Mouse (Mus musculus) lung, postnatal 0 days (tissue): Measurements from ENCODE around the gene Cux1. TPM values are rescaled to one million over a fixed set of nuclear protein-coding genes. Genes with fewer than 3 reads are reported as not detected.
A peak's percentile ranks its signal among the peaks of the same experiment; 100 is the strongest.

Source experiments
- ATAC-seq: fragments of 200-750 bp; cut with Nextera tagmentation; 2 replicates; pipeline ENCODE4 v1.8.0; 2017; ENCODE audit warnings: moderate library complexity
- DNase-seq: peaks from one replicate; pipeline ENCODE4 v3.0.0-alpha.2; 2016; ENCODE audit warnings: low spot score
- H3K27ac ChIP-seq: fragments of 300-500 bp; sonication (generic); 2 replicates; pipeline ENCODE4 v1.5.1; 2014; ENCODE audit warnings: antibody characterized with exemption, mild to moderate bottlenecking, low read length, mixed read lengths
- H3K27me3 ChIP-seq: fragments of 300-500 bp; sonication (generic); replicated peaks from 2 replicates; pipeline ENCODE4 v1.6.1; 2014; ENCODE audit warnings: low read length, mixed read lengths; ENCODE audit not compliant: insufficient read depth
- H3K36me3 ChIP-seq: fragments of 300-500 bp; sonication (generic); 2 replicates; pipeline ENCODE4 v1.6.1; 2014; ENCODE audit warnings: low read length, mixed read lengths; ENCODE audit not compliant: insufficient read depth
- H3K4me1 ChIP-seq: fragments of 300-500 bp; sonication (generic); 2 replicates; pipeline ENCODE4 v1.6.1; 2014; ENCODE audit warnings: antibody characterized with exemption, low read depth, low read length, mixed read lengths; ENCODE audit not compliant: insufficient read depth
- H3K4me2 ChIP-seq: fragments of 300-500 bp; sonication (generic); replicated peaks from 2 replicates; pipeline ENCODE4 v1.6.1; 2014; ENCODE audit warnings: low read depth, mild to moderate bottlenecking, low read length, moderate library complexity, mixed read lengths
- H3K4me3 ChIP-seq: fragments of 300-500 bp; sonication (generic); 2 replicates; pipeline ENCODE4 v1.5.1; 2014; ENCODE audit warnings: low read depth, low read length
- H3K9ac ChIP-seq: fragments of 300-500 bp; sonication (generic); replicated peaks from 2 replicates; pipeline ENCODE4 v1.6.1; 2014; ENCODE audit warnings: low read depth, mild to moderate bottlenecking
- H3K9me3 ChIP-seq: fragments of 300-500 bp; sonication (generic); 2 replicates; pipeline ENCODE4 v1.6.1; 2016; ENCODE audit warnings: low read length, mixed read lengths
- CTCF ChIP-seq: IDR thresholded peaks from 2 replicates; pipeline ENCODE4 v1.5.1; 2016; ENCODE audit warnings: antibody characterized with exemption, mild to moderate bottlenecking
- EP300 ChIP-seq: IDR thresholded peaks from 2 replicates; pipeline ENCODE4 v1.6.1; 2016; ENCODE audit warnings: antibody characterized with exemption, mild to moderate bottlenecking, control low read depth
- WGBS: fragments of 180-500 bp; shearing (Covaris S2); extraction: QIAGEN DNeasy Blood & Tissue Kit; methylation state at CpG from one replicate; pipeline ENCODE4 v1.1.7; 2014; 5-methylcytosine and 5-hydroxymethylcytosine counted together
- polyA plus RNA-seq: library from polyadenylated mRNA; unstranded; fragments of >200 nt; fragmentation: Nextera tagmentation; extraction: Ambion mirVana; gene quantifications from 2 replicates; pipeline ENCODE4 v1.2.1, GENCODE M21; 2015

The Cux1 gene
- polyA plus RNA-seq, 1 experiment from 2014 or later: 68.5 TPM

- TF ChIP-seq EP300: no peak
- no peak for TF ChIP-seq CTCF
- peak overlapping the region; percentile 85 for H3K9ac ChIP-seq
- H3K4me1 ChIP-seq: no peaks in the 10 kb centered on the region
- no peaks in the 10 kb centered on the region for H3K9me3 ChIP-seq
- DNase-seq (peak; percentile 53), ATAC-seq (peak; percentile 4; the same call in 1 of the 2 replicates)
- H3K27ac ChIP-seq: peak overlapping the region; percentile 94
- peak overlapping the region; percentile 100 for H3K4me2 ChIP-seq
- H3K36me3 ChIP-seq: no peaks in the 10 kb centered on the region
- peak overlapping the region; percentile 99 for H3K4me3 ChIP-seq
- under 1% methylated on average over 36 of the region's 36 CpGs for whole genome bisulfite sequencing
- H3K27me3 ChIP-seq: 0 out of 2 replicates have a peak, but pooled peaks cover 3% of the 10 kb centered on the region
Measured at GRCm38 (mm10) chr5:136568026-136568765, 906 bp upstream of the Cux1 start.

DNA sequence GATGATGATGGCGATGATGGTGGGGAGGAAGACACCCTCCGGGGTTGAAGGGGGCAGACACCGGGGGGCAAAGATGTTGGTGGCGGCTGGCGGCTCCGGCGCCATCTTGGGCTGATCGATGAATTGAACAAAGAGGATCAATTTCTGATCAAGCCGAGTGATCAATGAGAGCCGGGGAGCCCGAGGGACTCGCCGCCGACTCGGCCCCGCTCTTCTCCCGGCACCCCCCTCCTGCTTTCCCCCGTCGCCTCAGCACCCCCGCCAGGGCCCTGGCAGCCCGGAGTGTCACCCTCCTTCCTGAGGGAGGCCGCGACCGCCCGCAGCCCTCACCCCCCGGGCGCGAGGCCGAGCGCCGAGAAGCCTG lies 496 bp downstream of the Cux1 start:
- 0% methylated on average over 25 of the region's 31 CpGs for WGBS
- no peaks in the 10 kb centered on the region for H3K36me3 ChIP-seq
- H3K9ac ChIP-seq: peak overlapping the region; percentile 85
- no peak for DNase-seq
- peak; percentile 34 for ATAC-seq
- TF ChIP-seq CTCF (no peak), EP300 (no peak)
- H3K27ac ChIP-seq: peak overlapping the region; percentile 94
- peak overlapping the region; percentile 100 for H3K4me2 ChIP-seq
- H3K9me3 ChIP-seq: no peaks in the 10 kb centered on the region
- H3K4me3 ChIP-seq: peak overlapping the region; percentile 99
- no peaks in the 10 kb centered on the region for H3K4me1 ChIP-seq
- no peaks in the 10 kb centered on the region for H3K27me3 ChIP-seq

DNA sequence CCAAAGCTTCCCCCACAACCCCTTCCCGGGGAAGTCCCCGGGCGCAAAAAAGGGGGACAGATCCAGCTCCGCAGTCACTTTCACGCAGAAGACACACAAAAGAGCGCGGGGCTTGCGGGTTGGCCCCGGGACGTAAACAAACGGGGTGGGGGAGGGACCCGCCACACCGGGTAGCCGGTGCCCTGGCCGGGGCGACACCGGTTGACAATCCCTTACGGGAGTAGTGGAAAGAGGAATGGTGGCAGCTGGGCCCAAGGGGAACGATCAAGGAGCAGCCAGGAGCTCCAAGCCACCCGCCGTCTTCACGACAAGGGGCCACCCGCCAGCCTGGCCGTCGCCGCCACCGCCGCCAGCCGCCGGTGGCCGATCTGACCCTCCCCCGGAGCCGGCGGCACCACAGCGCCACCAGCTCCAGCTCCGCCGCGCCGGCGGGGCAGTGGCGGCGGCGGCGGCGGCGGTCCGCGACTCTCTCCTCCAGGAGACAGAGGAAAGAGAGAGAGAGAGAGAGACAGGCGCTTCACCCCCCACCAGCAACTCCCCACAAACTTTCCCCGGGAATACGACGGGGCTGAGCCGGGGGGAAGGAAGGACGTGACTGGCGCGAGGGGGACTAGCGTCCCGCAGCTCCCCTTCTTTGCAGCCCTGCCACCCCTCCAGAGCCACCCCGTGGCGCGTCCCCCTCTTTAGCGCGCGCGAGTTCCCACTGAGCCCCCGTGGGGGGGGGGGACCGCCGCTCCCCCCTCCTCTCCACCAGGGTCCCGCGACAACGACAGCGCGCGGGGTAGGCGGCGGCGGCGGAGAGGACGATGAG lies 1.1 kb downstream of the Cux1 start:
- no peaks in the 10 kb centered on the region for H3K9me3 ChIP-seq
- TF ChIP-seq CTCF: peak; percentile 28
- TF ChIP-seq EP300: no peak
- H3K36me3 ChIP-seq: no peaks in the 10 kb centered on the region
- DNase-seq: peak; percentile 80
- peak; percentile 27 for ATAC-seq
- 0% methylated on average over 27 of the region's 79 CpGs for WGBS
- H3K27me3 ChIP-seq: no peaks in the 10 kb centered on the region
- peak overlapping the region; percentile 100 for H3K4me2 ChIP-seq
- H3K4me3 ChIP-seq: peak overlapping the region; percentile 99
- H3K4me1 ChIP-seq: no peaks in the 10 kb centered on the region
- peak overlapping the region; percentile 94 for H3K27ac ChIP-seq
- H3K9ac ChIP-seq: peak overlapping the region; percentile 85

- peak overlapping the region; percentile 99 for H3K4me3 ChIP-seq
- 0 out of 2 replicates have a peak, but pooled peaks cover 2% of the 10 kb centered on the region for H3K4me1 ChIP-seq
- ATAC-seq (no peak), DNase-seq (peak; percentile 34)
- no peaks in the 10 kb centered on the region for H3K9me3 ChIP-seq
- WGBS: 3% methylated on average over 32 of the region's 32 CpGs
- peak overlapping the region; percentile 85 for H3K9ac ChIP-seq
- peak overlapping the region; percentile 100 for H3K4me2 ChIP-seq
- no peak for TF ChIP-seq EP300
- no peak for TF ChIP-seq CTCF
- no peaks in the 10 kb centered on the region for H3K36me3 ChIP-seq
- H3K27me3 ChIP-seq: no peaks in the 10 kb centered on the region
- peak overlapping the region; percentile 94 for H3K27ac ChIP-seq
Measured at GRCm38 (mm10) chr5:136565311-136565811, 1.9 kb downstream of the Cux1 start.

DNA sequence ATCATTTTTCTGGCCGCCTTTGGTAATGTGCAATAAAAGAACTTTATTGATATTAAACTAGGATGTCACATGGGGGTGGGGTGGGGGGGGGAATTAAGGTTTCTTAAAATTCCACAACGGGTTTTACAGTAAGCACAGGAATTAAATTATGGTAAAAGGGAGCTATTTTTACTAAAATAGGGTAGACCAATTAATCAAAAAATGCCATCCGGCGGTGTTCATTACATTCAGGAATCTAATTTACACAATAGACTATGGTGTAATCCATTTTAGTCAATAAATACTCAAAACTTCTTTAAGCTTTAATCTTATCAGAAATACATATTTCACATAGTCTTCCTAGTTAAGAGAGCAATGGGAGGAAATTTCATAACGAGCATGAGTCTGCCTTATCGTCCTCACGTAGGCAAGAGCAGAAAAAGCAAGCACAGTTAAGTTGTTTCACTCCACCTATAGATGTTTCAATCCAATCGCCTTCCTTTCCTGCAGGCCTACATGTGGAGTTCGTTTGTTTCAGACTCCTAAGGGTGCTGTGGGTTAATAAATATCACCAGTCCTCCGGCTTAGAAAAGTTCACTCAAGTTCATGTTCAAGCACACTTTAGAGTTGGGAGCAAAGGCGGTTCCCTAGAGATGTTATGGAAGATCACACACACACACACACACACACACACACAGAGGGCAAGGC lies 2.5 kb downstream of the Cux1 start:
- Histone ChIP-seq H3K9ac (peak overlapping the region; percentile 85), H3K4me3 (peak overlapping the region; percentile 99), H3K4me1 (0 out of 2 replicates have a peak, but pooled peaks cover 2% of the 10 kb centered on the region), H3K9me3 (no peaks in the 10 kb centered on the region), H3K27ac (peak overlapping the region; percentile 94), H3K27me3 (no peaks in the 10 kb centered on the region), H3K4me2 (peak overlapping the region; percentile 100), H3K36me3 (no peaks in the 10 kb centered on the region)
- 22% methylated on average over 11 of the region's 11 CpGs for WGBS
- peak; percentile 85 for DNase-seq
- TF ChIP-seq EP300 (peak; percentile 99), CTCF (no peak)
- peak; percentile 36 for ATAC-seq
